Comparison of ENCODE assay signal across 19 mouse cellular contexts in genomic region chr2:134856239-134856638, GRCm38 (mm10).
"Had no signal": no experiment of that assay in that cellular context is flagged by ENCODE, and none has a peak within 500 bp of the region (broad histone marks: within the 10 kb centered on the region; RNA-seq: fewer than 3 reads in every experiment).

No protein-coding gene starts in this region.

- H3K27me3 ChIP-seq: heart, embryonic 13.5 days; heart, embryonic 15.5 days; hindbrain, embryonic 12.5 days; kidney, embryonic 15.5 days; limb, embryonic 12.5 days had no signal

- H3K36me3 ChIP-seq: heart, embryonic 13.5 days; heart, embryonic 15.5 days; hindbrain, embryonic 10.5 days; hindbrain, embryonic 12.5 days; kidney, embryonic 15.5 days; limb, embryonic 10.5 days; limb, embryonic 12.5 days had no signal

- H3K9ac ChIP-seq: heart, embryonic 13.5 days; heart, embryonic 15.5 days; hindbrain, embryonic 12.5 days; hindbrain, embryonic 14.5 days; kidney, embryonic 15.5 days; limb, embryonic 12.5 days; liver, embryonic 14.5 days had no signal

- H3K4me3 ChIP-seq: heart, embryonic 13.5 days; heart, embryonic 15.5 days; hindbrain, embryonic 10.5 days; hindbrain, embryonic 12.5 days; kidney, embryonic 15.5 days; left cerebral cortex, adult 2 months; limb, embryonic 10.5 days; limb, embryonic 12.5 days had no signal

- DNase-seq: gastrocnemius, postnatal 10 days; gastrocnemius, postnatal 25 days; heart, postnatal 4 days; kidney, postnatal 4 days; liver had no signal

- H3K4me1 ChIP-seq: heart, embryonic 15.5 days; limb, embryonic 12.5 days had no signal

- H3K9me3 ChIP-seq: heart, embryonic 13.5 days; heart, embryonic 15.5 days; hindbrain, embryonic 10.5 days; hindbrain, embryonic 12.5 days; kidney, embryonic 15.5 days; limb, embryonic 10.5 days; limb, embryonic 12.5 days had no signal

- ATAC-seq: forebrain, embryonic 16.5 days; hindbrain, embryonic 16.5 days; inflammation-experienced regulatory T-cells, adult 6 months had no signal

- H3K4me2 ChIP-seq: heart, embryonic 11.5 days; heart, embryonic 13.5 days; heart, embryonic 15.5 days; hindbrain, embryonic 12.5 days; hindbrain, embryonic 14.5 days; kidney, embryonic 15.5 days; limb, embryonic 12.5 days had no signal

- H3K27ac ChIP-seq: heart, embryonic 13.5 days; heart, embryonic 15.5 days; hindbrain, embryonic 10.5 days; hindbrain, embryonic 12.5 days; hindbrain, embryonic 14.5 days; kidney, embryonic 15.5 days; limb, embryonic 10.5 days; limb, embryonic 12.5 days; liver, embryonic 14.5 days had no signal
